8 mouse cellular contexts compared by ENCODE assay signal in genomic region chr2:29889991-29890833, GRCm38 (mm10). TPM values are rescaled to one million over a fixed set of nuclear protein-coding genes. Genes with fewer than 3 reads are reported as not detected.
DNase-seq lines count a peak whose midpoint lies in the region; ATAC-seq lines count a peak whose summit lies in the region.

No protein-coding gene starts in this region.

- under 1% methylated on average over 54 of the region's 61 CpGs for WGBS in hindbrain, embryonic 15.5 days

- H3K9me3 ChIP-seq in hindbrain, embryonic 15.5 days, result no peaks in the 10 kb centered on the region

- peak; percentile 70 for DNase-seq in WW6 (ENCODE audit: low read depth, low spot score)
- peak; percentile 88 to 91 for DNase-seq in cerebellum, postnatal 36 days
- peak; percentile 79 to 82 for DNase-seq in frontal cortex, postnatal 36 days (ENCODE audit: low spot score in 2 of 2)
- DNase-seq in left cerebral cortex, adult 11 months (ENCODE audit: low spot score), result peak; percentile 68
- DNase-seq in lung, postnatal 36 days, result peak; percentile 92
- DNase-seq in retina, postnatal 1 day, result peak; percentile 93
- peak; percentile 74 for DNase-seq in thymus, postnatal 4 days

- peaks cover 33% of the 10 kb centered on the region for H3K36me3 ChIP-seq in hindbrain, embryonic 15.5 days

- no peaks in the 10 kb centered on the region for H3K27me3 ChIP-seq in hindbrain, embryonic 15.5 days

- ATAC-seq in hindbrain, embryonic 15.5 days (ENCODE audit: low FRiP score, low read depth), result peak; percentile 88

- H3K4me1 ChIP-seq in hindbrain, embryonic 15.5 days (replicated peaks), result peaks cover 18% of the 10 kb centered on the region

- peak overlapping the region; percentile 89 for H3K27ac ChIP-seq in hindbrain, embryonic 15.5 days (replicated peaks)

- H3K4me3 ChIP-seq in hindbrain, embryonic 15.5 days, result peak overlapping the region; percentile 93

- H3K9ac ChIP-seq in hindbrain, embryonic 15.5 days, result peak overlapping the region; percentile 96

- peak overlapping the region; percentile 98 for H3K4me2 ChIP-seq in hindbrain, embryonic 15.5 days

RNA-seq across cellular contexts. Expression of gene Odf2, which starts 1.2 kb away (rescaled TPM):
- polyA plus RNA-seq in hindbrain, embryonic 15.5 days (2015; fragmentation: Nextera tagmentation; extraction: Ambion mirVana), result 67.9 and 70.8 TPM in 2 replicates

RNA-seq across cellular contexts. Expression of gene Cercam, which starts 21.2 kb away (rescaled TPM):
- 22.1 and 25.9 TPM in 2 replicates for polyA plus RNA-seq in hindbrain, embryonic 15.5 days (2015; fragmentation: Nextera tagmentation; extraction: Ambion mirVana)

RNA-seq across cellular contexts. Expression of gene Gle1, which starts 45.0 kb away (rescaled TPM):
- polyA plus RNA-seq in hindbrain, embryonic 15.5 days (2015; fragmentation: Nextera tagmentation; extraction: Ambion mirVana), result 64.4 and 69.8 TPM in 2 replicates

Comparison
In these comparisons a context has a peak if more than half of its experiments do, and no peak if none do; other contexts are left out.
1. Peak in every context shown above with its lines: DNase-seq, ATAC-seq, H3K4me3 ChIP-seq and H3K27ac ChIP-seq.